Mouse (Mus musculus): Measurements from ENCODE around the gene Cap2. TPM values are rescaled to one million over a fixed set of nuclear protein-coding genes. Genes with fewer than 3 reads are reported as not detected.

The Cap2 gene
- total RNA-seq (2023): not detected

GRCm38 (mm10) chr13:46501800-46502389 lies at the start of gene Cap2:
TSS of gene Cap2 (plus strand) at chr13:46501848.

GRCm38 (mm10) chr13:46669048-46669619 lies 167.5 kb downstream of the Cap2 start, which contains the start of gene Fam8a1:
TSS of gene Fam8a1 (plus strand) at chr13:46669522.

Other genes starting within 250 kb of the Cap2 start
- gene Stmnd1, start 228.1 kb upstream of the Cap2 start, total RNA-seq (2023): not detected
- gene Rbm24, start 83.4 kb upstream of the Cap2 start, total RNA-seq (2023): not detected
- 1 to 10 TPM; 8.2 to 8.3 TPM for gene Fam8a1, start 167.7 kb downstream of the Cap2 start, total RNA-seq (2023)
- gene Nup153, start 226.1 kb downstream of the Cap2 start, total RNA-seq (2023): 100 to 1,000 TPM; 150 to 163 TPM

Data from monocyte, adult 59 days (primary cell).